Mouse (Mus musculus): ENCODE measurements around the gene Aars2. TPM values are rescaled to one million over a fixed set of nuclear protein-coding genes. Genes with fewer than 3 reads are reported as not detected.

The Aars2 gene
- polyA plus RNA-seq, 1 experiment from 2014 or later, result 11.5 TPM

- Histone ChIP-seq H3K4me3 (replicated peaks; ENCODE audit: low read depth, low read length) (no peak overlapping the region), H3K27ac (no peak overlapping the region), H3K27me3 (ENCODE audit: insufficient read depth, low read length) (no peaks in the 10 kb centered on the region), H3K36me3 (ENCODE audit: insufficient read depth, low read length) (0 out of 2 replicates have a peak, but pooled peaks cover 3% of the 10 kb centered on the region), H3K9ac (ENCODE audit: low read depth, low read length) (no peak overlapping the region), H3K9me3 (replicated peaks; ENCODE audit: low read length) (no peaks in the 10 kb centered on the region), H3K4me1 (replicated peaks; ENCODE audit: insufficient read depth, low read length) (peaks cover 4% of the 10 kb centered on the region; the same call in 1 of the 2 replicates), H3K4me2 (ENCODE audit: low read length) (0 out of 2 replicates have a peak overlapping the region, but pooled peaks have one; percentile 92)
- ATAC-seq (replicated peaks; ENCODE audit: low FRiP score, low read depth) (no peak), DNase-seq (ENCODE audit: low spot score) (no peak)
- 58% methylated on average over 6 of the region's 7 CpGs for WGBS
- no peak for TF ChIP-seq CTCF (IDR thresholded peaks at IDR 0.05; ENCODE audit: low read depth)
These were observed 50.7 kb downstream of the Aars2 start for GRCm38 (mm10) chr17:45557246-45557824.

GRCm38 (mm10) chr17:45557998-45558862 lies 51.6 kb downstream of the Aars2 start:
- Histone ChIP-seq H3K4me2 (ENCODE audit: low read length) (0 out of 2 replicates have a peak overlapping the region, but pooled peaks have one; percentile 92), H3K27ac (no peak overlapping the region), H3K9ac (ENCODE audit: low read depth, low read length) (no peak overlapping the region), H3K4me3 (replicated peaks; ENCODE audit: low read depth, low read length) (no peak overlapping the region), H3K36me3 (ENCODE audit: insufficient read depth, low read length) (0 out of 2 replicates have a peak, but pooled peaks cover 3% of the 10 kb centered on the region), H3K4me1 (replicated peaks; ENCODE audit: insufficient read depth, low read length) (peaks cover 4% of the 10 kb centered on the region; the same call in 1 of the 2 replicates), H3K27me3 (ENCODE audit: insufficient read depth, low read length) (no peaks in the 10 kb centered on the region), H3K9me3 (replicated peaks; ENCODE audit: low read length) (no peaks in the 10 kb centered on the region)
- 66% methylated on average over 16 of the region's 16 CpGs for WGBS
- no peak for TF ChIP-seq CTCF (IDR thresholded peaks at IDR 0.05; ENCODE audit: low read depth)
- no peak for ATAC-seq (replicated peaks; ENCODE audit: low FRiP score, low read depth)
- DNase-seq (ENCODE audit: low spot score), result no peak

DNA sequence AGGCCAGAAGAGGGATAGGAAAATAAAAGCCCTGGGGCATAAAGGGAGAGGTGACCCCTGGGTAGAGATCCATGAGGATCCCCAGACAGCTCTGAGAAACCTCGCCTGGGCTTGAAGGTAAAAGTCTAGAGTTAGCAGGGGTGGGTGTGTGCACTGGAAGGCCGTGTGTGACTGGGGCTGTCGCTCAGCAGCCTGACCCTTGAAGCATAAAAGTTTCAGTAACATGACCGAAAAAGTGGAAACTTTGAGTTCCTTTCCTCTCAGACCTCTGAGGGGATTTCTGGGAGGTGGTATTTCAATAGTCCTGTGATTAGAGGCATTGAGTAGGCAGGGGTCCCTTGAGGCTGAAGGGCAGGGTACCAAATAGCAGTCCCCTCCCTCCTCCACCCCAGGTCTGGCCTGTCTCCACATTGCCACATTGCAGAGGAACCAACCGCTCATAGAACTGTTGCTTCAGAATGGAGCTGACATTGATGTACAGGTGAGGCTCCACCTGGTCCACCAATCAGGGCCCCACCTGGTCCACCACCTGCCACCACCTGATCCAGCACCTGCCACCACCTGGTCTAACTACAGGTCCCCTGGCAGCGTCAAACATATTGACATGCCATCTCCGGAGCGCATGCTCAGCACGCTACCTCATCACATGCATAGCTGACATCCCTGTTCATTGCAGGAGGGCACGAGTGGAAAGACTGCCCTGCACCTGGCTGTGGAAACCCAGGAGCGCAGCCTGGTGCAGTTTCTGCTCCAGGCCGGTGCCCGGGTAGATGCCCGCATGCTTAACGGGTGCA lies 53.3 kb downstream of the Aars2 start:
- Histone ChIP-seq H3K4me3 (replicated peaks; ENCODE audit: low read depth, low read length) (no peak overlapping the region), H3K27me3 (ENCODE audit: insufficient read depth, low read length) (no peaks in the 10 kb centered on the region), H3K9ac (ENCODE audit: low read depth, low read length) (no peak overlapping the region), H3K4me1 (replicated peaks; ENCODE audit: insufficient read depth, low read length) (peaks cover 12% of the 10 kb centered on the region), H3K4me2 (ENCODE audit: low read length) (no peak overlapping the region), H3K9me3 (replicated peaks; ENCODE audit: low read length) (no peaks in the 10 kb centered on the region), H3K27ac (no peak overlapping the region), H3K36me3 (ENCODE audit: insufficient read depth, low read length) (0 out of 2 replicates have a peak, but pooled peaks cover 3% of the 10 kb centered on the region)
- DNase-seq (ENCODE audit: low spot score) (no peak), ATAC-seq (replicated peaks; ENCODE audit: low FRiP score, low read depth) (no peak)
- 86% methylated on average over 15 of the region's 15 CpGs for WGBS
- TF ChIP-seq CTCF (IDR thresholded peaks at IDR 0.05; ENCODE audit: low read depth), result no peak

DNA sequence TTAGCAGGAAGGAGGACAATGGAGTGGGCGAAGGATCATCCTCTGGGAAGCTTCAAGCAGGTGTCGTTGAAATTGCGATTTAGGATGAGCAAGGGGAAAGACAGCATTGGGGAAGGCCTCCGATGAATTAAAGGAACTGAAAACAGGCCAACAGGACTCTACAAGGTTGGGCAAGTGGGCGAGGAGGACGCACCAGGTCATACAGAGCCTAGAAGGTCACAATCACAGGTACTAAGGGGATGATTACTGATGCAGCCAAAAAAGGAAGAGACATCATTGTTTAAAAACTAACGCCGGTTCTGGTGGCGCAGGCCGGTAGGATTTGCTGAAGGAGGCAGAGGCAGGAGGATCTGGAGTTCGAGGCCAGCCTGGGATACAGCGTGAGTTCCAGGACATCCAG lies 56.6 kb downstream of the Aars2 start:
- Histone ChIP-seq H3K4me1 (replicated peaks; ENCODE audit: insufficient read depth, low read length) (peaks cover 13% of the 10 kb centered on the region), H3K9me3 (replicated peaks; ENCODE audit: low read length) (no peaks in the 10 kb centered on the region), H3K9ac (ENCODE audit: low read depth, low read length) (no peak overlapping the region), H3K4me2 (ENCODE audit: low read length) (no peak overlapping the region), H3K36me3 (ENCODE audit: insufficient read depth, low read length) (peaks cover 30% of the 10 kb centered on the region), H3K27ac (no peak overlapping the region), H3K4me3 (replicated peaks; ENCODE audit: low read depth, low read length) (no peak overlapping the region), H3K27me3 (ENCODE audit: insufficient read depth, low read length) (no peaks in the 10 kb centered on the region)
- DNase-seq (ENCODE audit: low spot score) (no peak), ATAC-seq (replicated peaks; ENCODE audit: low FRiP score, low read depth) (no peak)
- WGBS, result 78% methylated on average over 12 of the region's 12 CpGs
- TF ChIP-seq CTCF (IDR thresholded peaks at IDR 0.05; ENCODE audit: low read depth), result no peak

DNA sequence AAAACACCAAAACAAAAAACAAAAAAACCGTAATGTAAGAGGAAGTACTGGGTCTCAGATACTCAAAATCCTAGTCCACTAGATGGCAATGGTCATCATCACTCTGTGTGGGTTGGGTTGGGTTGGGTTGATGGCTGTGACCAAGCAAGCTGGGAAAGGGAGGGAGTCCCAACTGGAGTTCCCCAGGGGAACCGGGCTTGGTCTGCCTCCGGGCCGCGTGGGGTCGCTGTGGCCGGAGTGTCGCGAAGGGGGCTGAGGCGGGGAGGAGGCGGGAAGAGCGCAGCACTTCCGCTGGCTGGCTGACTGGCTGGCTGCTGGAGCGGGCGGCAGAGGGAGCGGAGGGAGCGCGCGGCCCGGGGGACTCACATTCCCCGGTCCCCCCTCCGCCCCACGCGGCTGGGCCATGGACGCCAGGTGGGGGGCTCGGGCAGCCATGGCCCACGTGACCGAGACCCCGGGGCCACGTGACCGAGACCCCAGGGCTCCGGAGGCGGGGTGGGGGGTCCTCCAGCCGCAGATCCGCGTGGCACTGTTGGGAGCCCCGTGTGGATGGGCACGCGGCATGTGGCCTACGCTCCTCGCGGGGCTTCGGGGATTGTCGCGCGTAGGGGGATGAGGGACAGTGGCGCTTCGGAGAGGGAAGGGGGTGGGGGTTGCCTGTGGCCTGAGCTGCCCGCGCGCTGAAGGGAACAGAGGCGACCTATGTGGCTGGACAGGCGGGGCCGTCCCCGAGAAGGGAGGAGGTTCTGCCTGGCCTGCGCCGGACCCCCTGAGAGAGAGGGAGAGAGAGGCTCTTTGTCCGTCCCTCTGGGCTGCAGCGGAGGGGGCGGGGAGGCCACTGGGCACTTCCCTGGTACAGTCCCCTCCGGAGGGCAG lies 57.3 kb downstream of the Aars2 start, which contains the start of gene Slc35b2:
Slc35b2 (plus strand) TSS at position 220 of the 876 bp plus-strand sequence.
- H3K9me3 ChIP-seq (replicated peaks; ENCODE audit: low read length), result no peaks in the 10 kb centered on the region
- DNase-seq (ENCODE audit: low spot score) (peak; percentile 96), ATAC-seq (replicated peaks; ENCODE audit: low FRiP score, low read depth) (peak; percentile 82)
- H3K27me3 ChIP-seq (ENCODE audit: insufficient read depth, low read length), result no peaks in the 10 kb centered on the region
- H3K9ac ChIP-seq (ENCODE audit: low read depth, low read length), result peak within 1 kb of the TSS; percentile 88
- peak within 1 kb of the TSS; percentile 90 for H3K27ac ChIP-seq
- peak within 1 kb of the TSS; percentile 88 for H3K4me3 ChIP-seq (replicated peaks; ENCODE audit: low read depth, low read length)
- peaks cover 13% of the 10 kb centered on the region for H3K4me1 ChIP-seq (replicated peaks; ENCODE audit: insufficient read depth, low read length)
- TF ChIP-seq CTCF (IDR thresholded peaks at IDR 0.05; ENCODE audit: low read depth), result peak; percentile 95
- peaks cover 37% of the 10 kb centered on the region for H3K36me3 ChIP-seq (ENCODE audit: insufficient read depth, low read length)
- H3K4me2 ChIP-seq (ENCODE audit: low read length), result peak within 1 kb of the TSS; percentile 96
- under 1% methylated on average over 58 of the region's 61 CpGs for WGBS
